Comparison of ENCODE assay signal across 16 mouse cellular contexts in the genomic region with DNA sequence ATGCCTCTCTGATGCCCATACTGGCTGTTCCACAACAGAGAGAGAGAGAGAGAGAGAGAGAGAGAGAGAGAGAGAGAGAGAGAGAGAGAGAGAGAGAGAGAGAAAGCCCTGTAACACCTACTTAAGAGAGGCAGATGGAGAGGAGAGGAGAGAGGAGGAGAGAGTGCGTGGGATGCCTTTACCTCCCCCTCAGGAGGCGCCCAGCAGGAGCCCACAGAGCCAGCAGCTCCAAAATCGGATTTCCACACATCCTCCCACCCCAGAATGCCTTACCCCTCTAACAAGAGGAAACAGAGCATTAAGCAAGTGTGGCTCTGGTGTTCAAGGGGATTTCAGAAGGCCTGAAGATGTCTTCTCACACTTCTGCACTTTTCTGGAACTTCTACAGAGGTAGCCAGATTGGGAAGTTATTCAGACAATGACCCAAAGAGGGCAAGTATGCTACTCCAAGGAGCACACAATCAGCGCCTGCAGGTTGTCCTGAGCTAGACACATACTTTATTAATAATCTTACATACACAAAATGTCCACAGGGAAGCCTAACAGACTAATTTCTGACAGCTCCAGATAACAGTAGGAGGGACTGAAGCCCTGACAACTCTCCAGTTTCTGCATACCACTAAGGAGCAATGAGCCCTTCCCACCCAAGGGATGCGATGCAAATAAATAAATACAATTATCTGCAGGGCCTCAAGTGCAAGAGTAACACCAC.
DNase-seq lines count a peak whose midpoint lies in the region; ATAC-seq and TF ChIP-seq lines count a peak whose summit lies in the region.
"Had no signal": no experiment of that assay in that cellular context is flagged by ENCODE, and none has a peak within 500 bp of the region (broad histone marks: within the 10 kb centered on the region; RNA-seq: fewer than 3 reads in every experiment).

No protein-coding gene starts in this region.

- no peak overlapping the region for H3K27ac ChIP-seq in lung, embryonic 15.5 days
- peak overlapping the region; percentile 83 for H3K27ac ChIP-seq in liver, embryonic 14.5 days
- H3K27ac ChIP-seq: intestine, embryonic 15.5 days; limb, embryonic 13.5 days; macrophage; neural tube, embryonic 13.5 days had no signal

- TF ChIP-seq EP300 in liver, embryonic 14.5 days (IDR thresholded peaks at IDR 0.05; ENCODE audit: low read depth), result peak; percentile 82

- TF ChIP-seq POLR2A in lung, adult 2 months (IDR thresholded peaks at IDR 0.05; ENCODE audit: borderline replicate concordance, extremely low read depth, low read depth, low read length), result no peak

- no peaks in the 10 kb centered on the region for H3K9me3 ChIP-seq in lung, embryonic 15.5 days
- H3K9me3 ChIP-seq in liver, embryonic 14.5 days (ENCODE audit: control insufficient read depth, low read length), result no peaks in the 10 kb centered on the region
- H3K9me3 ChIP-seq: intestine, embryonic 15.5 days; limb, embryonic 13.5 days; neural tube, embryonic 13.5 days had no signal

- WGBS in lung, embryonic 15.5 days, result 52% methylated on average over 5 of the region's 5 CpGs
- 69% methylated on average over 5 of the region's 5 CpGs for WGBS in lung, adult 2 months
- WGBS in liver, embryonic 14.5 days (ENCODE audit: insufficient replicate concordance), result 33% methylated on average over 5 of the region's 5 CpGs

- H3K4me2 ChIP-seq in lung, embryonic 15.5 days, result no peak overlapping the region
- H3K4me2 ChIP-seq in liver, embryonic 14.5 days (ENCODE audit: low read depth), result peak overlapping the region; percentile 64
- H3K4me2 ChIP-seq: intestine, embryonic 15.5 days; limb, embryonic 13.5 days; neural tube, embryonic 13.5 days had no signal

- H3K27me3 ChIP-seq in lung, embryonic 15.5 days, result no peaks in the 10 kb centered on the region
- no peaks in the 10 kb centered on the region for H3K27me3 ChIP-seq in liver, embryonic 14.5 days (ENCODE audit: control insufficient read depth, insufficient read depth, low read length)
- H3K27me3 ChIP-seq: intestine, embryonic 15.5 days; limb, embryonic 13.5 days; neural tube, embryonic 13.5 days had no signal

- no peak overlapping the region for H3K9ac ChIP-seq in lung, embryonic 15.5 days
- peak overlapping the region; percentile 58 for H3K9ac ChIP-seq in liver, embryonic 14.5 days (replicated peaks)
- H3K9ac ChIP-seq: intestine, embryonic 15.5 days; limb, embryonic 13.5 days; neural tube, embryonic 13.5 days had no signal

- H3K4me3 ChIP-seq in lung, embryonic 15.5 days, result no peak overlapping the region
- H3K4me3 ChIP-seq in lung, adult 2 months (replicated peaks; ENCODE audit: extremely low read depth, low read depth, low read length), result no peak overlapping the region
- H3K4me3 ChIP-seq in liver, embryonic 14.5 days (ENCODE audit: insufficient read depth in 1 of 2, low read depth in 2 of 2, low read length in 2 of 2), result peak overlapping the region; percentile 17 to 29; a peak in 2 of 4 replicates
- H3K4me3 ChIP-seq: intestine, embryonic 15.5 days; limb, embryonic 13.5 days; neural tube, embryonic 13.5 days had no signal

- TF ChIP-seq CTCF in lung, adult 2 months (IDR thresholded peaks at IDR 0.05; ENCODE audit: insufficient read depth, low read length), result no peak
- peak; percentile 29; the same call in 1 of the 2 replicates for TF ChIP-seq CTCF in liver, embryonic 14.5 days (IDR thresholded peaks at IDR 0.05; ENCODE audit: low read depth)

- no peaks in the 10 kb centered on the region for H3K4me1 ChIP-seq in lung, embryonic 15.5 days
- peaks cover 5% of the 10 kb centered on the region; the same call in 1 of the 2 replicates for H3K4me1 ChIP-seq in lung, adult 2 months (ENCODE audit: control insufficient read depth, insufficient read depth, low read length)
- H3K4me1 ChIP-seq in liver, embryonic 14.5 days (replicated peaks; ENCODE audit: control insufficient read depth in 2 of 2, insufficient read depth in 2 of 2, low read length in 1 of 2), result peaks cover 37 to 45% of the 10 kb centered on the region in 2 experiments
- H3K4me1 ChIP-seq: neural tube, embryonic 13.5 days had no signal

- ATAC-seq in frontal cortex, adult (ENCODE audit: low TSS enrichment), result 0 out of 2 replicates have a peak, but pooled peaks have one; percentile 34
- 0 out of 2 replicates have a peak, but pooled peaks have one; percentile 23 for ATAC-seq in lung, embryonic 15.5 days (ENCODE audit: borderline replicate concordance, extremely low read depth, low FRiP score, low TSS enrichment)
- ATAC-seq in liver, embryonic 14.5 days (ENCODE audit: insufficient read depth), result peak; percentile 92
- ATAC-seq: intestine, embryonic 15.5 days had no signal

- DNase-seq in frontal cortex, postnatal 14 days (ENCODE audit: low spot score in 2 of 2), result no peak
- no peak for DNase-seq in lung, adult 2 months
- DNase-seq in liver, embryonic 14.5 days (ENCODE audit: low read depth in 3 of 3, low spot score in 3 of 3), result peak; percentile 63 to 66 (median 63)
- no peak for DNase-seq in T-cell, adult 2 months (ENCODE audit: low spot score)
- DNase-seq in kidney, adult 9 months, result no peak
- DNase-seq in cerebellum, adult 8-10 months, result no peak
- DNase-seq: adrenal gland, postnatal 10 days; heart, postnatal 36 days; kidney, postnatal 10 days; thymus, postnatal 36 days had no signal

- H3K36me3 ChIP-seq in lung, embryonic 15.5 days, result no peaks in the 10 kb centered on the region
- no peaks in the 10 kb centered on the region for H3K36me3 ChIP-seq in liver, embryonic 14.5 days (replicated peaks; ENCODE audit: control insufficient read depth, insufficient read depth, low read depth)
- H3K36me3 ChIP-seq: intestine, embryonic 15.5 days had no signal

Comparison
In these comparisons a context has a peak if more than half of its experiments do, and no peak if none do; other contexts are left out.
1. ATAC-seq: peak in every context shown above with its lines; median percentile 92 in liver, embryonic 14.5 days; 34 in frontal cortex, adult; 23 in lung, embryonic 15.5 days.
2. DNase-seq: peak in liver, embryonic 14.5 days (3 of 3); none in frontal cortex, postnatal 14 days (0 of 2), lung, adult 2 months (single experiment), T-cell, adult 2 months (single experiment), kidney, adult 9 months (single experiment) and cerebellum, adult 8-10 months (single experiment).
3. H3K4me3 ChIP-seq: peak in liver, embryonic 14.5 days (2 of 2); none in lung, embryonic 15.5 days (single experiment) and lung, adult 2 months (single experiment).